Mouse (Mus musculus) lung, adult 2 months (tissue): Measurements from ENCODE around the gene Baz1a.

Source experiments
- CTCF ChIP-seq: fragments of 200-500 bp; IDR thresholded peaks from 2 replicates; pipeline ENCODE4 v1.5.1; 2011; ENCODE audit warnings: mild to moderate bottlenecking, low read length, control low read depth; ENCODE audit not compliant: insufficient read depth
- POLR2A ChIP-seq: fragments of 200-500 bp; IDR thresholded peaks from 2 replicates; pipeline ENCODE4 v1.6.1; 2011; ENCODE audit warnings: low read depth, mild to moderate bottlenecking, control low read depth, low read length, borderline replicate concordance; ENCODE audit errors: extremely low read depth

DNA sequence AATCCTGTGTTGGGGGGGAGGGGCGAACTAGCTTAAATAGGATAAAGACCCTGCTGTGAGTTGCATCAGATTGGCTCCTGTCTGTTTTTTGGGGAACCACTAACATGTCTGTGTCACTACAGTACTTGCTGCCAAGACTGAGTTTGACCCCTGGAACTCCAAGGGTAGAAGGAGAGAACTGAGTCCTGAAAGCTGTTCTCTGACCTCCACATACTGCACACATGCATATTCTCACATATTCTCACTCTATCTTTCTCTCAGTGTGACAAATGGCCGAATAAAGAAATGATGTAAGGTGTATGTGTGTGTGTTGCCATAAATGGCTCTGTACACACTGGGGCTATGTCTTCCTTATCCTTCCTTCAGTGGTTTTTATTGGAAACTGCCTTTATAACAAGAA lies 9.1 kb upstream of the Baz1a start:
- TF ChIP-seq CTCF (no peak), POLR2A (no peak)
